Mouse (Mus musculus) hindbrain, embryonic 16.5 days (tissue): ENCODE results near the gene Rpl26. TPM values are rescaled to one million over a fixed set of nuclear protein-coding genes. Genes with fewer than 3 reads are reported as not detected.
"Not testable (repeated sequence)": the region's sequence is repeated elsewhere in the genome, so short reads cannot be mapped to it uniquely, and the experiment has no call there.

Experiments
- ATAC-seq: fragments of 200-750 bp; cut with Nextera tagmentation; 2 replicates; pipeline ENCODE4 v1.8.0; 2017; ENCODE audit warnings: moderate TSS enrichment, moderate library complexity
- H3K27ac ChIP-seq: fragments of 300-500 bp; sonication (generic); 2 replicates; pipeline ENCODE4 v1.5.1; 2014; ENCODE audit warnings: low read depth, mild to moderate bottlenecking, control low read depth, low read length, moderate library complexity
- H3K27me3 ChIP-seq: fragments of 300-500 bp; sonication (generic); replicated peaks from 2 replicates; pipeline ENCODE4 v1.6.1; 2014; ENCODE audit warnings: low read length; ENCODE audit not compliant: control insufficient read depth, insufficient read depth
- H3K36me3 ChIP-seq: fragments of 300-500 bp; sonication (generic); 2 replicates; pipeline ENCODE4 v1.6.1; 2014; ENCODE audit warnings: mild to moderate bottlenecking, low read length, moderate library complexity, mixed read lengths; ENCODE audit not compliant: control insufficient read depth, insufficient read depth
- H3K4me1 ChIP-seq: fragments of 300-500 bp; sonication (generic); 2 replicates; pipeline ENCODE4 v1.6.1; 2014; ENCODE audit warnings: low read depth, low read length; ENCODE audit not compliant: control insufficient read depth, insufficient read depth
- H3K4me2 ChIP-seq: fragments of 300-500 bp; sonication (generic); 2 replicates; pipeline ENCODE4 v1.6.1; 2014; ENCODE audit warnings: mild to moderate bottlenecking, low read length, control low read depth, moderate library complexity
- H3K4me3 ChIP-seq: fragments of 300-500 bp; sonication (generic); 2 replicates; pipeline ENCODE4 v1.5.1; 2014; ENCODE audit warnings: mild to moderate bottlenecking, low read length, control low read depth, moderate library complexity
- H3K9ac ChIP-seq: fragments of 300-500 bp; sonication (generic); 2 replicates; pipeline ENCODE4 v1.6.1; 2014; ENCODE audit warnings: low read depth, mild to moderate bottlenecking, control low read depth, low read length, moderate library complexity
- H3K9me3 ChIP-seq: fragments of 300-500 bp; sonication (generic); 2 replicates; pipeline ENCODE4 v1.6.1; 2014; ENCODE audit warnings: mild to moderate bottlenecking, low read length, moderate library complexity; ENCODE audit not compliant: control insufficient read depth
- WGBS: fragments of 180-500 bp; shearing (Covaris S2); extraction: QIAGEN DNeasy Blood & Tissue Kit; methylation state at CpG from one replicate; pipeline ENCODE4 v1.1.7; 2014; 5-methylcytosine and 5-hydroxymethylcytosine counted together
- polyA plus RNA-seq: library from polyadenylated mRNA; unstranded; fragments of >200 nt; fragmentation: Nextera tagmentation; extraction: Ambion mirVana; gene quantifications from 2 replicates; pipeline ENCODE4 v1.2.1, GENCODE M21; 2015

Gene Rpl26
- polyA plus RNA-seq, 1 experiment from 2014 or later = 500 TPM

DNA sequence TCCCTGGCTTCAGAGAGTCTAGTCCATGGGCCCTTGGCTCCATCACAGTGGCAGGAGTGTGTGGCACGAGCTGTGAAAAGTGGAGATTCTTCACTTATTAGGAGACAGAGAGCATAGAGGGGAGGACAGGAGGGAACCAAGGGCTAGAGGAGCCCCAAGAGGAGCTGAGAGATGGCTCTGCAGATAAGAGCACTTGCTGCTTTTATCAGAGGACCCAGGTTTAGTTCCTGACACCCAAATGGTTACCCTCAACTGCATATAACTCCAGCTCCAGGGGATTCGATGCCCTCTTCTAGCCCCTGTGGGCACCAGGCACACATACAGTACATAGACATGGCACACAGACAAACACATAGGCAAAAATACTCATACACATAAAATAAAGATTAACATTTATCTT, 23.4 kb downstream of the Rpl26 start:
- no peaks in the 10 kb centered on the region for H3K36me3 ChIP-seq
- no peaks in the 10 kb centered on the region for H3K9me3 ChIP-seq
- ATAC-seq = no peak
- 86% methylated on average over 2 of the region's 2 CpGs for WGBS
- no peak overlapping the region for H3K27ac ChIP-seq
- H3K4me2 ChIP-seq = no peak overlapping the region
- no peak overlapping the region for H3K4me3 ChIP-seq
- no peak overlapping the region for H3K9ac ChIP-seq
- no peaks in the 10 kb centered on the region; the same call in 1 of the 2 replicates for H3K27me3 ChIP-seq
- no peaks in the 10 kb centered on the region for H3K4me1 ChIP-seq

DNA sequence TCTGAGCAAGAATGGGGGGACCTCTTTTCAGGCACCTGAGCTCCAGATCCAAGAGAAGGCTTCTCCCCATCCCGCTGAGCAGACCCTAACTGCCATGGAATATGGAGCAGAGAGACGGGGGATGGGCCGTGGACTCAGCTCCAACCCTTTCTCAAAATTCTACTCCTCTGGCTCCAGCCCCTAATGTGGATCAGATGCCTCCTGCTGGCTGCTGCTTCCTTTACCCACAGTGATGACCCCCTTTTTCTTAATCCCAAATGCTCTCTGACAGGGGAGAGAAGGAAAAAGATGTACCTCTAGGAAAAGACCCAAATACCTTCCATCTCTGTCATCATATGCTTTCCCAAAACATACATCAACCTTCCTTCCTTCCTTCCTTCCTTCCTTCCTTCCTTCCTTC, 25.6 kb downstream of the Rpl26 start, which contains the start of gene Odf4:
TSS of gene Odf4 (minus strand) at position 101 of the 400 bp plus-strand sequence.
- no peak for ATAC-seq
- WGBS = 79% methylated on average over 3 of the region's 3 CpGs
- H3K36me3 ChIP-seq = no peaks in the 10 kb centered on the region
- H3K27me3 ChIP-seq = no peaks in the 10 kb centered on the region
- no peaks in the 10 kb centered on the region for H3K4me1 ChIP-seq
- no peaks in the 10 kb centered on the region for H3K9me3 ChIP-seq
- H3K9ac ChIP-seq = no peak within 1 kb of the TSS
- H3K27ac ChIP-seq = no peak within 1 kb of the TSS
- no peak within 1 kb of the TSS for H3K4me3 ChIP-seq
- H3K4me2 ChIP-seq = no peak within 1 kb of the TSS

GRCm38 (mm10) chr11:68929947-68930346, 28.6 kb downstream of the Rpl26 start:
- H3K4me2 ChIP-seq = no peak overlapping the region
- no peak overlapping the region for H3K9ac ChIP-seq
- no peak overlapping the region for H3K27ac ChIP-seq
- H3K9me3 ChIP-seq = no peaks in the 10 kb centered on the region
- no peak for ATAC-seq
- no peak overlapping the region for H3K4me3 ChIP-seq
- H3K4me1 ChIP-seq = no peaks in the 10 kb centered on the region
- no peaks in the 10 kb centered on the region for H3K36me3 ChIP-seq
- WGBS = 87% methylated on average over 6 of the region's 6 CpGs
- no peaks in the 10 kb centered on the region for H3K27me3 ChIP-seq

GRCm38 (mm10) chr11:68933885-68934507, 32.6 kb downstream of the Rpl26 start:
- peak; percentile 58 for ATAC-seq
- H3K27ac ChIP-seq = no peak overlapping the region

GRCm38 (mm10) chr11:68936951-68937350, 35.6 kb downstream of the Rpl26 start:
- not testable (repeated sequence) for ATAC-seq, H3K27ac ChIP-seq

More at GRCm38 (mm10) chr11:68933885-68934507, 32.6 kb downstream of the Rpl26 start:
- Histone ChIP-seq H3K9me3 (no peaks in the 10 kb centered on the region), H3K9ac (no peak overlapping the region), H3K4me3 (no peak overlapping the region), H3K36me3 (no peaks in the 10 kb centered on the region), H3K27me3 (no peaks in the 10 kb centered on the region), H3K4me1 (no peaks in the 10 kb centered on the region), H3K4me2 (no peak overlapping the region)
- 61% methylated on average over 5 of the region's 5 CpGs for WGBS

GRCm38 (mm10) chr11:68939451-68940304, 38.3 kb downstream of the Rpl26 start:
- Histone ChIP-seq H3K4me1 (peaks cover 4% of the 10 kb centered on the region), H3K4me3 (peak overlapping the region; percentile 49), H3K9ac (peak overlapping the region; percentile 68), H3K4me2 (peak overlapping the region; percentile 61), H3K9me3 (no peaks in the 10 kb centered on the region), H3K27ac (peak overlapping the region; percentile 76), H3K27me3 (no peaks in the 10 kb centered on the region), H3K36me3 (no peaks in the 10 kb centered on the region)
- peak; percentile 99 for ATAC-seq
- 2% methylated on average over 16 of the region's 16 CpGs for WGBS

More at GRCm38 (mm10) chr11:68936951-68937350, 35.6 kb downstream of the Rpl26 start:
- WGBS = 97% methylated on average over 4 of the region's 4 CpGs
- not testable (repeated sequence) for H3K27me3 ChIP-seq, H3K4me1 ChIP-seq, H3K36me3 ChIP-seq, H3K4me2 ChIP-seq, H3K9ac ChIP-seq, H3K9me3 ChIP-seq, H3K4me3 ChIP-seq

DNA sequence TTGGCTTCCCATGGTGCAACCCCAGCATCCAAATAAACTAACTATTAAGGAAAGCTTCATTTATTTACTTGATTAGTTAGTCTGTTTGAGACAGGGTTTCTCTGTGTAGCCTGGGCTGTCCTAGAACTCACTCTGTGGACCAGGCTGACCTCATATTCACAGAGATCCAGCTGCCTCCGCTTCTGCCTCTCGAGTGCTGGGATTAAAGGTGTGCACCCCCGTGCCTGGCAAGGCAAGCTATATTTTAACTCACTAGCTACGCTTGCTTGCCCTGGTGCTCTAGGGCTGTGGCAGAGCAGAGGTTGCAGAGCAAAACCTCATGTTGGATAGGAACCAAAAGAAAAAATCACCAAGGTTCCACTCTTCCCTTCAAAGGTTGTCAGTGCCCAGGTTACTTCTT, 39.1 kb downstream of the Rpl26 start:
- H3K4me1 ChIP-seq = peaks cover 4% of the 10 kb centered on the region
- no peaks in the 10 kb centered on the region for H3K27me3 ChIP-seq
- H3K9me3 ChIP-seq = no peaks in the 10 kb centered on the region
- H3K9ac ChIP-seq = peak overlapping the region; percentile 68
- H3K36me3 ChIP-seq = no peaks in the 10 kb centered on the region
- H3K4me2 ChIP-seq = peak overlapping the region; percentile 61
- ATAC-seq = no peak
- peak overlapping the region; percentile 41; the same call in 1 of the 2 replicates for H3K27ac ChIP-seq
- WGBS = 53% methylated on average over 4 of the region's 4 CpGs
- peak overlapping the region; percentile 49 for H3K4me3 ChIP-seq

DNA sequence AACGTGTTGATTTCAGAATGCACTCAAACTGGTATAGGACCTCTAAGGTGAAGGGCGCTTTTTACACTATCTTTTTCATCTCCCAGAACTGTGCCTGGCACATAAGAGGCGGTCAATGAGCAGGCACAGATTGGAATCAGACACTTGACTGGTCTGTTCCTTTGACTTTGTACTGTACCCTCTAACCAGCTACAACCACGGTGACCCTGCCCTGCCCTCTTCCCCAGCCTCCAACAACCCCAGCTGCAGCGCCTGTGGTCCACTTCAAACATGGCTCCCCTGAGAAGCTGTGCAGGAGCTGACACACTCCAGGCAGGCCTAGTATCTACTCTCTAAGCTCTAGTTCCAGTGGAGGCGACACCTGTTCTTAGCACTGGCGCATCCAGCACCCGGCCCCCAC, 41.3 kb downstream of the Rpl26 start:
- no peak overlapping the region for H3K4me2 ChIP-seq
- WGBS = 89% methylated on average over 8 of the region's 8 CpGs
- H3K9ac ChIP-seq = no peak overlapping the region
- H3K36me3 ChIP-seq = no peaks in the 10 kb centered on the region
- H3K27ac ChIP-seq = no peak overlapping the region
- no peaks in the 10 kb centered on the region for H3K27me3 ChIP-seq
- no peak overlapping the region for H3K4me3 ChIP-seq
- H3K4me1 ChIP-seq = peaks cover 7% of the 10 kb centered on the region
- no peak for ATAC-seq
- H3K9me3 ChIP-seq = no peaks in the 10 kb centered on the region

DNA sequence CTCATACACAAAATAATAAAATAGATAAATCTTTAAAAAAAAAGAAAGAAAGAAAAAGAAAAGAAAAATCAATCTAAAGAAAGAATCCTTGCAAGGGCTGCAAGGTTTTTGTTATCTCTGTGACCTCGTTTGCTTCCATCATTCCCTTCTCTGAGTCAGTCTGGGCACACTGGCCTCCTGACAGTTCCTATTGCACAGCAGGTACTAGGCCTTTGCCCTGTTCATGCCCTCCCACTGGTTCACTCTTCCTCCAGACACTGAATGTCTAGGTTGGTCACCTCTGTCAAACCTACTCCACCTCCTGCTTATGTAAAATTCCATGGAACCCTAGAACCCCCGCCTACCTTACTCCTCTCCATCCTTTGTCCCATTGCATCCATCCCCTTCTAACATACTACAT, 43.9 kb downstream of the Rpl26 start:
- Histone ChIP-seq H3K27me3 (no peaks in the 10 kb centered on the region), H3K9ac (no peak overlapping the region), H3K36me3 (no peaks in the 10 kb centered on the region), H3K4me1 (peaks cover 7% of the 10 kb centered on the region), H3K4me2 (no peak overlapping the region), H3K9me3 (no peaks in the 10 kb centered on the region), H3K27ac (no peak overlapping the region), H3K4me3 (no peak overlapping the region)
- WGBS = 81% methylated on average over 2 of the region's 2 CpGs
- no peak for ATAC-seq
